Mouse (Mus musculus): ENCODE measurements around the gene Ppcs.

DNA sequence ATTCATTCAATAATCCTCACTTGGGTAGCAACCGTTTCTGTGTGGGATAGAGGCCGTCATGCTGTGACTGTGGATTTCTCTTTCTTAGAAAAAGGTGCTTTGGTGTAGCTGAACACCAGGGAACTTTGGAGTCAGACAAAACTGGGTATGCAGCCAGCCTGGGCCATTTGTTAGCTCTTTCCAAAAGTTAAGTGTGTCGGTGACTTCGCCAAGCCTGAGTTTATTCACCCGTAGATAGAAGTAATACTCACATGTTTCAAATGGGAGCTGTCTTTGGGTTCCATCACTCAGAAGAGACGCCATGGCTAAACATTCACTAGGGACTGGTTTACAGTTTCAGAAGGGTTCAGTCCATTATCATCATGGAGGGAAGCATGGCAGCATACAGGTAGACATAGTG lies 25.0 kb upstream of the Ppcs start:
- TF ChIP-seq POLR2A (IDR thresholded peaks at IDR 0.05; ENCODE audit: borderline replicate concordance, low read depth, low read length) (no peak), CTCF (IDR thresholded peaks at IDR 0.05; ENCODE audit: low read depth, low read length) (no peak)
